Mouse (Mus musculus) liver, embryonic 15.5 days (tissue): ENCODE results near the gene Tacr2. TPM values are rescaled to one million over a fixed set of nuclear protein-coding genes. Genes with fewer than 3 reads are reported as not detected.
A peak's percentile ranks its signal among the peaks of the same experiment; 100 is the strongest.

Source experiments
- ATAC-seq: fragments of 200-750 bp; cut with Nextera tagmentation; 2 replicates; pipeline ENCODE4 v1.8.0; 2017; ENCODE audit warnings: moderate number of reproducible peaks, mild to moderate bottlenecking, moderate library complexity; ENCODE audit not compliant: insufficient read depth
- H3K27ac ChIP-seq: fragments of 300-500 bp; sonication (generic); replicated peaks from 2 replicates; pipeline ENCODE4 v1.5.1; 2015; ENCODE audit warnings: mild to moderate bottlenecking, inconsistent platforms
- H3K27me3 ChIP-seq: fragments of 300-500 bp; sonication (generic); 2 replicates; pipeline ENCODE4 v1.6.1; 2015; ENCODE audit warnings: mild to moderate bottlenecking, inconsistent platforms
- H3K36me3 ChIP-seq: fragments of 300-500 bp; sonication (generic); replicated peaks from 2 replicates; pipeline ENCODE4 v1.6.1; 2015; ENCODE audit warnings: moderate library complexity, mild to moderate bottlenecking, inconsistent platforms
- H3K4me1 ChIP-seq: fragments of 300-500 bp; sonication (generic); replicated peaks from 2 replicates; pipeline ENCODE4 v1.6.1; 2015; ENCODE audit warnings: inconsistent platforms
- H3K4me2 ChIP-seq: fragments of 300-500 bp; sonication (generic); 2 replicates; pipeline ENCODE4 v1.6.1; 2015; ENCODE audit warnings: moderate library complexity, mild to moderate bottlenecking, inconsistent platforms
- H3K4me3 ChIP-seq: fragments of 300-500 bp; sonication (generic); replicated peaks from 2 replicates; pipeline ENCODE4 v1.5.1; 2015; ENCODE audit warnings: mild to moderate bottlenecking, inconsistent platforms
- H3K9ac ChIP-seq: fragments of 300-500 bp; sonication (generic); 2 replicates; pipeline ENCODE4 v1.6.1; 2015; ENCODE audit warnings: moderate library complexity, mild to moderate bottlenecking, inconsistent platforms
- H3K9me3 ChIP-seq: fragments of 300-500 bp; sonication (generic); replicated peaks from 2 replicates; pipeline ENCODE4 v1.6.1; 2016; ENCODE audit warnings: inconsistent platforms
- WGBS: fragments of 180-500 bp; shearing (Covaris S2); methylation state at CpG from one replicate; pipeline ENCODE4 v1.1.7; 2015; ENCODE audit warnings: mixed read lengths; ENCODE audit not compliant: insufficient replicate concordance; 5-methylcytosine and 5-hydroxymethylcytosine counted together
- polyA plus RNA-seq: library from polyadenylated mRNA; unstranded; fragments of >200 nt; fragmentation: Nextera tagmentation; extraction: Ambion mirVana; gene quantifications from 2 replicates; pipeline ENCODE4 v1.2.1, GENCODE M21; 2015

The Tacr2 gene
- polyA plus RNA-seq, 1 experiment from 2014 or later: not detected

DNA sequence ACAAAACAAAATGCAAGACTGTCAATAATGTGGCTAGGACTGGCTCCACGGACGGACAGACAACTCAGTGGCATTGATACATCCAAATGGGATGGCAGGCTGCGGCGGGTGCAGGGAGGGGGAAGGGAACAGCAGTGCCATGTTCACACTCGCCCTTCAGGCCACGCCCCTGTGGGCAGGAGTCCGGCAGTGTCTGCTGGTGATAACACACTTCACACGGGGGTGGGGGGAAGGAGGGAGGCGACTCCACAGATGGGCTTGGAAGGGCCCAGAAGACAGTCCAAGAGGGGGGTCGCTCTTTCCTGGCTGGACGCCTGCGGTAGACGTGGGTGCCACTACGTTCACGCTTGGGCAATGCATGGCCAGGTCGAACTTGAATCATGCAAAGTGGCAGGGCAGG is 17.0 kb downstream of the Tacr2 start:
- H3K4me2 ChIP-seq: no peak overlapping the region
- H3K36me3 ChIP-seq: peaks cover 65% of the 10 kb centered on the region
- H3K27ac ChIP-seq: no peak overlapping the region

DNA sequence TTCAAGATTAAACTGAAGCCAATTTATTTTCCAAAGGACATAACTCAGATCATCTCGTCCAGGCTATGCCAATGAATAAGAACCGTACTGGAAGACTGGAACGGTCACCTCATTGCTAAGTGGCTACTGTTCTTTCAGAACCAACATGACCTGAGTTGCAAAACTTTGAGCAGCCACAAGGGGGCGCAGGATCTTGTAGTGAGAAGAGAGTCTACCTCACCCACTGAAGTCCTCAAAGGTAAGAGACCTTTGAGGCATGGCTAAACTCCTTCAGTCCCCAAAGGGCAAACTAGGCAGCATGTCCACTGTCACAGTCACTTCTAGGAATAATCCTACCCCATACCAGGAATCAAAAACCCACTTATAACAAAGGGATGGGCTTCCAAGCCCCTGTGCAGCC is 23.0 kb downstream of the Tacr2 start:
- no peak for ATAC-seq
- no peaks in the 10 kb centered on the region for H3K4me1 ChIP-seq
- no peaks in the 10 kb centered on the region for H3K27me3 ChIP-seq
- no peak overlapping the region for H3K4me3 ChIP-seq
- H3K4me2 ChIP-seq: no peak overlapping the region
- no peak overlapping the region for H3K27ac ChIP-seq
- H3K36me3 ChIP-seq: peaks cover 96% of the 10 kb centered on the region
- no peaks in the 10 kb centered on the region for H3K9me3 ChIP-seq
- 34% methylated on average over 4 of the region's 4 CpGs for WGBS
- H3K9ac ChIP-seq: no peak overlapping the region

More for the DNA sequence above, 17.0 kb downstream of the Tacr2 start:
- no peak overlapping the region for H3K4me3 ChIP-seq
- no peak for ATAC-seq
- no peaks in the 10 kb centered on the region for H3K27me3 ChIP-seq
- H3K9me3 ChIP-seq: no peaks in the 10 kb centered on the region
- WGBS: 63% methylated on average over 16 of the region's 16 CpGs
- H3K4me1 ChIP-seq: no peaks in the 10 kb centered on the region; the same call in 1 of the 2 replicates
- H3K9ac ChIP-seq: no peak overlapping the region

DNA sequence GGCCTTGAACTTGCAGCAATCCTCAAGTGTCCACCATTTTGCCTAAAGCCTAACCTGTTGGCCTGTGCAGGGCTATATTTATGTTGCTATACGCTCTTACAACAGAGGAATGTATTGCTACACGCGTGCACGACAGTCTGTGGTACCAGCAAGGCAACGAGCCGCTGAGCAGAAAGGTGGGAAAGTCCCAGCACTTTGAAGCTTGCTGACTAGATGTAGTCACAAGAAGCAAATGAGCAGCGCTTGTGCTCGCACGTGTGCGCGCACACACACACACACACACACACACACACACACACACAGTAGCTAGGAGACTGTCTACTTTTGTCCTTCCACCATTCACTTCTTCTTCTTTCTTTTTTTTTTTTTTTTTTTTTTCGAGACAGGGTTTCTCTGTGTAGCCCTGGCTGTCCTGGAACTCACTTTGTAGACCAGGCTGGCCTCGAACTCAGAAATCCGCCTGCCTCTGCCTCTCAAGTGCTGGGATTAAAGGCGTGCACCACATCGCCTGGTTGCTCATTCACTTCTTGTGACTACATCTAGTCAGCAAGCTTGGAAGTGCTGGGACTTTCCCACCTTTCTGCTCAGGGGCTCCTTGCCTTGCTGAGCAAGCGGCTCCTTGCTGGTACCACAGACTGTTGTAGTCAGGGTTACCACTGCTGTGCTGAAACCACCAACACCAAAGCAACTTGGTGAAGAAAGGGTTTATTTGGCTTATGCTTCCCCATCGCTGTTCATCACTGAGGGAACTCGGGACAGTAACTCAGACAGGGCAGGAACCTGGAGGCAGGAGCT is 25.5 kb downstream of the Tacr2 start:
- Histone ChIP-seq H3K36me3 (peaks cover 96% of the 10 kb centered on the region), H3K4me2 (no peak overlapping the region), H3K4me1 (no peaks in the 10 kb centered on the region), H3K4me3 (no peak overlapping the region), H3K9me3 (no peaks in the 10 kb centered on the region), H3K9ac (no peak overlapping the region), H3K27ac (no peak overlapping the region), H3K27me3 (no peaks in the 10 kb centered on the region)
- no peak for ATAC-seq
- WGBS: 90% methylated on average over 18 of the region's 19 CpGs

DNA sequence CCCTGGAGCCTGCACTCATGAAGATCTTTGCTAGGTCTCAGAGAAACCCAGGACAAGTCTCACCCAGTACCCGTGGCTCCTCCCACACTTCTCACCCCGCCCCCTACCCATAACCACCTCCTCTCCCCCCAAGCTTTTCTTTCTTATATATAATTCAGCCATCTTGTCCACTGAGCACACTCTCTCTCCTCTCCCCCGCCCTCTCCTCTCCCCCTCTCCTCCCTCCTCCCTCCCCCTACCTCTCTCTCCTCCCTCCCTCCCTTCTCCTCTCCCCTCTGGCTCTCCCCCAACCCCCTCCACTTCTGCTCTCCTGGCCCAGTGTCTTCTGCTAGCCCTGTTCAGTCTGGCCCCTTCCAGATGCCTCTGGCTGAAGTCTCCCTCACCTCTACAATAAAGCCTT is 26.8 kb downstream of the Tacr2 start:
- Histone ChIP-seq H3K27me3 (no peaks in the 10 kb centered on the region), H3K9ac (no peak overlapping the region), H3K27ac (no peak overlapping the region), H3K4me3 (no peak overlapping the region), H3K4me2 (no peak overlapping the region), H3K9me3 (no peaks in the 10 kb centered on the region), H3K4me1 (no peaks in the 10 kb centered on the region), H3K36me3 (peaks cover 96% of the 10 kb centered on the region)
- 76% methylated on average over 3 of the region's 3 CpGs for WGBS
- ATAC-seq: no peak

DNA sequence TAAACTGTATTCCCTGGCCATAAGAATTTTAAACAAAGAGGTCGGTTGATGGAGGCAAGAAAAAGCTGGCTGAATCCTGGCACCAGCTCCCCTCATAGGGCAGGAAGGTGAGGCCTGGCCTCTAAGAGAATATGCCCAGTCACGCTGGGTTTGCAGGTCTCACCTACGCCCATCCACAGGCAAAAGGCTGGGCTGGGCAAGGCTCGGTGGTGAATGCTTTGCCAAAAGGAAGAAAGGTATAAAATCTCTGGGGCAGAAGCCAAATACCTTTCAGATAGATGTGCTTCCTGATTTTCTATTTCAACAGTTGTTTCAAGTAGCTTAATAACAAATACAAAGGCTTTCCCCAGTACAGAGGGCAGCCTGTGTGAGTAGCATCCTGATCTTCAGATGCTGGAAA is 27.4 kb downstream of the Tacr2 start:
- no peak overlapping the region for H3K9ac ChIP-seq
- no peaks in the 10 kb centered on the region for H3K9me3 ChIP-seq
- 81% methylated on average over 4 of the region's 4 CpGs for WGBS
- H3K27me3 ChIP-seq: no peaks in the 10 kb centered on the region
- H3K4me1 ChIP-seq: no peaks in the 10 kb centered on the region
- H3K4me2 ChIP-seq: no peak overlapping the region
- no peak for ATAC-seq
- H3K27ac ChIP-seq: no peak overlapping the region
- H3K4me3 ChIP-seq: no peak overlapping the region
- peaks cover 96% of the 10 kb centered on the region for H3K36me3 ChIP-seq

DNA sequence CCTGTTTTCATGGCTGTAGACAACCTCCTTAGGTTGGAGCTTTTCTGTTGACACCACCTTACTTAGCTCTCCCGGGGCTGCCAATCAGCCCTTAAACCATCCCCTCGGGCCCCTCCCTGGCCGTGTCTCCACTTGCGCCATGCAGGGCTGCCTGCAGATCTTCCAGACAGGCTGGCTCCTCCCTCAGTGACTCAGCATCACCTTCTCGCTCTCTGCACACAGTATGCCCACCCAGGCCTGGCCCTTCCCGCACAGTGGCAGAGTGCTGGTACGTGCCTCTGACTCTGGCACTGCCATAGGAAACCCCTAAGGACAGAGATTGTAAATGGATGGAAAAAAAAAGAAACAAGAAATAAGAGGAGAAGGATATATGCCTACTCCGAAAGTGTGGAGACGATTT is 30.5 kb downstream of the Tacr2 start:
- no peak overlapping the region for H3K27ac ChIP-seq
- 63% methylated on average over 9 of the region's 9 CpGs for WGBS
- no peaks in the 10 kb centered on the region for H3K4me1 ChIP-seq
- no peaks in the 10 kb centered on the region for H3K9me3 ChIP-seq
- peaks cover 98% of the 10 kb centered on the region for H3K36me3 ChIP-seq
- H3K4me2 ChIP-seq: no peak overlapping the region
- 0 out of 2 replicates have a peak, but pooled peaks have one; percentile 15 for ATAC-seq
- no peaks in the 10 kb centered on the region for H3K27me3 ChIP-seq
- H3K9ac ChIP-seq: no peak overlapping the region
- H3K4me3 ChIP-seq: no peak overlapping the region

DNA sequence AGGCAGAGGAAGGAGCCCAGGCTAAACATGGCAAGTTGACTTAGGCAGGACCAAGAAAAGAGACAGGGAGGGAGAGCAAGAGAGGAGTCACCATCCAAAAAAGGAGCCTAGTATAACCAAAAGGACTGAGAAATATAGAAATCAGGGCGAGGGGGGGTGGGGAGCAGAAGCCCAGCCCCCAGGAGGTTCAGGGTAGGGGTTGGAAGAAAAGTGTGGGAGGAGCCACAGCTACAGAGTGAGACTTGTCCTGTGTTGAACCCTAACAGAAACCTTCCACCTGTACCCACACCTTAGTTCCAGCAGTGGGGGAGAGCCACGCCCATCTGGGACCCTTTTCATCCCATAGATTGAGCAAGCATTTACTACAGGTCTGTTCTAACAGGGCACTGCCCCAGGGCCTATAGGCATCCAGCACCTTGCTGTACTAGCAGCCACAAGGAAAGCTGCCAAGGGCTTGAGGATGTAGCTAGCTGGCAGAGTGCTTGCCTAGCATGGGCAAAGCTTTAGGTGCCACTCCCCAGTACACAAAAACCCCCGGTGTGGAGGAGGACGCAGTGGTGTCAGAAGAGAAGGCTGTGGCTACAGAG is 31.1 kb downstream of the Tacr2 start:
- Histone ChIP-seq H3K36me3 (peaks cover 98% of the 10 kb centered on the region), H3K27me3 (no peaks in the 10 kb centered on the region), H3K9ac (no peak overlapping the region), H3K4me3 (no peak overlapping the region), H3K4me2 (no peak overlapping the region), H3K27ac (no peak overlapping the region), H3K9me3 (no peaks in the 10 kb centered on the region), H3K4me1 (no peaks in the 10 kb centered on the region)
- ATAC-seq: no peak
- 82% methylated on average over 4 of the region's 4 CpGs for WGBS

DNA sequence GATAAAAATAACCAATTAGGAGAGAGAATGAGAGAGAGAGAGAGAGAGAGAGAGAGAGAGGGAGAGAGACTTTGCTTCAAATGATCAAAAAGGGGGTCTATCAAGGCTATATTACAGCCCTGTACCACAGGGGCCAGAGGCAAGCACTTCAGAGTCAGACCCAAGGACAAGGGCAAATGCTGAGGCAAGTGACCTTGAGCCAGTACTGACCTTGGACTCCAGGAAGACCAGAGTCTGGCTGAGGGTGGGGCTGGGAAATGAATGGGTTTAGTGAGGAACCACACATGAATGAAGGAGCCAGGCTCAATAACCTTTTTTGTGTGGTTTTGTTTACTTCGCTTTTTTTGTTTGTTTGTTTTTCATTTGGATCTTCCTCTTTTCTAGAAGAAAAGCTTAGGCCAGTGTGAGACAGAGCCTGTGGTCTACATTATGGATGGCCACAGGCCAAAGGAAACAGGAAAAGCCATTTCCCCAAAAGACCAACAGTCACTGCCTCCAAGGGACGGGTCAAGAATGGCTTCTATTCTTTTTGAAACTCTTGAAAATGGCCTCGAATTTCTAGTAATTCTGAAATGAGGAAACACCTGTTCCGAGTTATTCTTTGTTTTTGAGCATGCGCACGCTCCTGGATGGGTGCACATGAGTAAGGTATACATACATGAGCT is 35.4 kb downstream of the Tacr2 start:
- peaks cover 97% of the 10 kb centered on the region for H3K36me3 ChIP-seq
- WGBS: 68% methylated on average over 6 of the region's 6 CpGs
- H3K27me3 ChIP-seq: no peaks in the 10 kb centered on the region
- H3K27ac ChIP-seq: no peak overlapping the region
- no peak overlapping the region for H3K4me2 ChIP-seq
- no peak overlapping the region for H3K9ac ChIP-seq
- no peak overlapping the region for H3K4me3 ChIP-seq
- H3K9me3 ChIP-seq: no peaks in the 10 kb centered on the region
- no peak for ATAC-seq
- H3K4me1 ChIP-seq: no peaks in the 10 kb centered on the region

DNA sequence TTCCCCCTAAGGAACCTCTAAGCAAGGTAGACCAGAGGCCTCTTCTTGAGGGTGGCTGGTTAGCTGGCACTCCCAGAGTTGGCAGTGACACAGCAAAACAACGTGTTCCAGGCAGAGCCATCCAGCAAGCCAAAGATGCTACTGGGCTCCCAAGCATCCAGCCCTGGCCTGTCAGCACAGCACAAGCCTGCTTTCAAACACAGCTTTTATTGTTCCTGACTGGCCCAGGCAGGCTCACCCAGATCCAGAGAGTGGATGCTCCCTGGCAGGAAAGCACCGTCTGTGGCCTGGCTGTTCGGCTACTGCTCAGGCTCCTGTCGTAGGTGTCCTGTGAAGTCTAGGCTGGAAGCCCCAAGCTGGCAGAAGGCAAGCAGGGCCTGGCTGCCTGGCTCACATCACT is 41.9 kb downstream of the Tacr2 start:
- 88% methylated on average over 4 of the region's 4 CpGs for WGBS
- Histone ChIP-seq H3K27ac (no peak overlapping the region), H3K27me3 (no peaks in the 10 kb centered on the region), H3K4me1 (no peaks in the 10 kb centered on the region), H3K9ac (no peak overlapping the region), H3K36me3 (peaks cover 100% of the 10 kb centered on the region), H3K4me2 (no peak overlapping the region), H3K4me3 (no peak overlapping the region), H3K9me3 (no peaks in the 10 kb centered on the region)
- no peak for ATAC-seq

DNA sequence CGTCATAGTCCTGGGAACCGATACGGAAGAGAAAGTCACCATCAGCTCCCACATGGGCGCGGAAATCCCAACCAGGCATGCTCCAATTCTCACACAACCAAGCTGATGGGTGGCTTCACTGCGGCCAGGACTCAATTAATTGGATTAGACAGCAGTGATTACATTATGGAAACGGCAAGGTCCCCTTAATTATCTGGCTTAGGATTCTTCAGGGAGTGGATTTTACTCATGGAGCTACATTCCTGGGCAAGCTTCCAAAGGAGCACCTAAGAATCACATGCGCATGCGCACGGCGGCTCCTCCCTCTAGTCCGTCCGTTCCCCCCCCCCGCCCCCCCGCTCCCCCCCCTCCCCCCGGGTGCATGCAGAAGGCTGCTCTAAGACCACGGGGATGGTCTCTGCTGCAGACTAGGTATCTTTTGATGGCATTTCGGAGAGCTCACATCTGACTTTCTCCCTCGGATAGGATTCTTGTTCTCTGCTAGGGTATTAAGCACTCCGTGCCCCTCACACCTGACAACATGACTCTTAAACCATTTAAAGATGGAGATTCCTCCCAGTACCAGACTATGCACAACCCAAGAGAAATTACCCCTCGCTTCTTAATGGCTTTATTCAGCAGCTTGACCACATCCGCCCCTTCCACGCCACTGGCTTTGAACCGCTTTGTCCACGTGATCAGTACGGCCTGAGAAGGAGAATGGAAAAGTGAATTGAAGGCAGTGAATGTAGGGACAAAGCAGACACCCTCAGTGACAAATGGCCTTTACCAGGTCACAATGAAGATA is 44.0 kb downstream of the Tacr2 start:
- Histone ChIP-seq H3K4me3 (no peak overlapping the region), H3K27me3 (no peaks in the 10 kb centered on the region), H3K27ac (no peak overlapping the region), H3K4me1 (peaks cover 2% of the 10 kb centered on the region; the same call in 1 of the 2 replicates), H3K9me3 (no peaks in the 10 kb centered on the region), H3K36me3 (peaks cover 100% of the 10 kb centered on the region), H3K9ac (no peak overlapping the region), H3K4me2 (no peak overlapping the region)
- 87% methylated on average over 24 of the region's 26 CpGs for WGBS
- no peak for ATAC-seq
